Mouse (Mus musculus): ENCODE data around the gene 5330417C22Rik.

DNA sequence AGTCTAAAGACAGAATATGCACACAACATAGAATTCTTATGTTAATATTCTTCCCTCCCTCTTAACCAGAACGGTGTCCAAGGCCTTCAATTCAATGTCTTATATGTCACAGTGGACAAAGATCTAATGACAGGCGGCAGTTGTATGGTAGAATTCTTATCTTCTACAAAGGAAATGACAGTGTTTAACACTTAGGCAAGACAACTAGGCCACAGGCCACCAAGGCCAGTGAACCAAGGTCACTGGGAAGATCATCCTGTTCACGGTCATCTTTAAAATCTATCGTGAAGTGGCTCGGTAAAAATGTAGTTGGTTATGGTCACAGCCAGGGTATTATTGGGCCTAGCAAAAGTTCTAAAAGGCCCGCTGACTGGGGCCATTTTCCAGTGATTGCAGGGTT is 2.4 kb downstream of the 5330417C22Rik start, which contains the start of gene 1700013F07Rik:
- TF ChIP-seq CTCF (IDR thresholded peaks at IDR 0.05; ENCODE audit: control insufficient read depth, insufficient read depth, insufficient replicate concordance, low read depth, low read length) (no peak), POLR2A (IDR thresholded peaks at IDR 0.05; ENCODE audit: control insufficient read depth, low read depth, low read length) (no peak)
